Mouse (Mus musculus) lung, adult 2 months (tissue): ENCODE results near the gene Mid1. TPM values are rescaled to one million over a fixed set of nuclear protein-coding genes. Genes with fewer than 3 reads are reported as not detected.

ENCODE experiments used
- DNase-seq: peaks from one replicate; pipeline ENCODE4 v3.0.0; 2022
- H3K4me1 ChIP-seq: fragments of 200-500 bp; 2 replicates; pipeline ENCODE4 v1.6.1; 2011; ENCODE audit warnings: low read length; ENCODE audit not compliant: control insufficient read depth, insufficient read depth
- H3K4me3 ChIP-seq: fragments of 200-500 bp; replicated peaks from 2 replicates; pipeline ENCODE3; 2011; ENCODE audit warnings: low read depth, mild to moderate bottlenecking, control low read depth, low read length; ENCODE audit errors: extremely low read depth
- CTCF ChIP-seq: fragments of 200-500 bp; IDR thresholded peaks from 2 replicates; pipeline ENCODE4 v1.5.1; 2011; ENCODE audit warnings: mild to moderate bottlenecking, low read length, control low read depth; ENCODE audit not compliant: insufficient read depth
- POLR2A ChIP-seq: fragments of 200-500 bp; IDR thresholded peaks from 2 replicates; pipeline ENCODE4 v1.6.1; 2011; ENCODE audit warnings: low read depth, mild to moderate bottlenecking, control low read depth, low read length, borderline replicate concordance; ENCODE audit errors: extremely low read depth
- WGBS: fragments of 180-500 bp; shearing (Covaris S2); methylation state at CpG from one replicate; pipeline ENCODE4 v1.1.7; 2018; 5-methylcytosine and 5-hydroxymethylcytosine counted together
- polyA plus RNA-seq: library from polyadenylated mRNA; depleted of rRNA; stranded (reverse); fragments of >200 nt; gene quantifications from 2 replicates; pipeline ENCODE4 v1.2.3, GENCODE M21; 2012

The Mid1 gene
- polyA plus RNA-seq, 1 experiment: 9.6 TPM

- DNase-seq: no peak
- 74% methylated on average over 3 of the region's 3 CpGs for WGBS
- Histone ChIP-seq H3K4me1 (no peaks in the 10 kb centered on the region), H3K4me3 (no peak overlapping the region)
- no peak for TF ChIP-seq POLR2A
- TF ChIP-seq CTCF: no peak
Observed at GRCm38 (mm10) chrX:169758001-169758400, 73.0 kb downstream of the Mid1 start.

DNA sequence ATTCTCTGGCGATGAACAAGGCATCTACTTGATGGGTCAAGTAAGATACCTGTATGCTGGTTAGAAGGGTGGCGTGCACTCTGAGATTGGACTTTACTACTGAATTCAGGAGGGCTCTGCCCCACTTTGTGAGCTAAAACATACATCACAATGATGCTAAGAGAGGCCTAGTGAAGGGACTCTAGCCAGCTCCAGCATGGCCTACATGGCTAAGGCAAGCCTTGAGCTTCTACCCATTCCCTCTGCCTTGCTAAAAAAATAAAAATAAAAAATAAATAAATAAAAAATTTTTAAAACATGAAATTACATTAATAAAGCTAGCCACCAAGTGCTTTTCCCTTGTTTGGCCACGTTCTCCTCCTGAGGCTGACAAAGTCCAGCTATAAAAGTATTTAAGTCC is 94.5 kb downstream of the Mid1 start, which contains the start of gene 4933400A11Rik:
Gene 4933400A11Rik, minus strand, starts transcription at position 101 of the 400 bp plus-strand sequence.
- no peak for DNase-seq
- Histone ChIP-seq H3K4me1 (no peaks in the 10 kb centered on the region), H3K4me3 (no peak within 1 kb of the TSS)
- no peak for TF ChIP-seq POLR2A
- TF ChIP-seq CTCF: no peak
- WGBS: 81% methylated on average over 3 of the region's 3 CpGs

DNA sequence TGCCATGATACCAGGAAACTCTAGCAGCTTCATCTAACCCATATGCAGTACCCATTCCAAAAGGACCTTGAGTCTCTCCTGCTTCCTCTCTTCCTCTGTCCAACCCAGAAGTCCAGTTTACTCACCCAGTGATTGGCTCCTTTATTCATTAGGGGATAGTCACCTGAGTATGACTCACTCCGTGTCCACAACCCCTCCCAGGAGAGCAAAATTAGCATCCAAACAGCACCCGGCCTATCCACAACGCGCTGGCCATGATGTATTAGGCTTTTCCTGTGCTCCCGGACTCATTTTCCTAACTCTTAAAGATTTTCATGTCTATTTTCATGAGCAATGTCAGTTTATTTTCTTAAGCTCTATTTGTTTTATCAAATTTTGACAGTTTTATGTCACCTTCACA is 104.7 kb downstream of the Mid1 start:
- 79% methylated on average over 5 of the region's 5 CpGs for WGBS

DNA sequence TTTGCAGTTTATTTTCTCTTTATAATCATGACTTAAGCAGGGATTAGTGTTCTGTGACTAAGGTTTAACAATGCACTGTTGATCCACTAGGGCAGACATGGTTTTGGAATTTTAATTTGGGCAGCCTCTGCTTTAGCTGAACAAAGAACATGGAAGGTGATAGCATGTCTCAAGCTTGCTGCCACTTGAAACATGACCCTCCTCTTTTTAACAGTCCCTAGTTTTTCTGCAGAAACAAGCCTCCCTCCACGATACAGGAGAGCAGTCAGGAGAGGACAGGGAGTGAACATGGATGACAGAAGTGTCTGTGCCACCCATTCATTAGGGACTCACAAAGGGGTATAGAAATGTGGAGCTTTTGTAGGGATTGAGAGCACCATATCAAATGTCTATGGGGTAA is 107.9 kb downstream of the Mid1 start:
- Histone ChIP-seq H3K4me3 (no peak overlapping the region), H3K4me1 (no peaks in the 10 kb centered on the region; the same call in 1 of the 2 replicates)
- no peak for TF ChIP-seq POLR2A
- no peak for TF ChIP-seq CTCF
- WGBS: 67% methylated on average over 1 of the region's 1 CpGs
- DNase-seq: no peak

More for the DNA sequence above, 104.7 kb downstream of the Mid1 start:
- H3K4me3 ChIP-seq: no peak overlapping the region
- DNase-seq: no peak
- no peak for TF ChIP-seq CTCF
- TF ChIP-seq POLR2A: no peak
- H3K4me1 ChIP-seq: no peaks in the 10 kb centered on the region

DNA sequence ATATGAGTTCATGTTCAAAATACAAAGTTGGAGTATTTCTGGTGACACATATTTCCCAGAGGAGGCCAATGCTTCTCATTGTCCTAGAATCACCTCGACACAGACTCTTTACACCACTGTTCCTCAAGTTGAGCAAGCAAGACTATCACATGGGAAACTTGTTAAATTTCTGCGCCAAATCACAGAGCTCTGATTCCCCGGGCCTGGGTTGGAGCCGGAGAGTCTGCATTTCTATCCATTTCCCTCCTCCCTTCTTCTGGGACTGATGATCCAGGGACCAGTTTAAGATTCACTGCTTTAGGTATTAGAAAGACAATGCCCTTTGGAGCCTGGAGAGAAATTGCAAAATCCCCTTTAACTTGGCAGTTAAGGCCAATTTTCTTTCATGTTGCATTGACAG is 109.4 kb downstream of the Mid1 start:
- 65% methylated on average over 4 of the region's 4 CpGs for WGBS
- TF ChIP-seq POLR2A: no peak
- no peak for TF ChIP-seq CTCF
- no peak for DNase-seq

GRCm38 (mm10) chrX:169794831-169795311 is 109.9 kb downstream of the Mid1 start:
- TF ChIP-seq POLR2A: no peak
- no peak for TF ChIP-seq CTCF
- peak; percentile 17 for DNase-seq
- H3K4me3 ChIP-seq: no peak overlapping the region
- no peaks in the 10 kb centered on the region; the same call in 1 of the 2 replicates for H3K4me1 ChIP-seq
- WGBS: 50% methylated on average over 7 of the region's 7 CpGs

More for the DNA sequence above, 109.4 kb downstream of the Mid1 start:
- Histone ChIP-seq H3K4me1 (no peaks in the 10 kb centered on the region; the same call in 1 of the 2 replicates), H3K4me3 (no peak overlapping the region)

DNA sequence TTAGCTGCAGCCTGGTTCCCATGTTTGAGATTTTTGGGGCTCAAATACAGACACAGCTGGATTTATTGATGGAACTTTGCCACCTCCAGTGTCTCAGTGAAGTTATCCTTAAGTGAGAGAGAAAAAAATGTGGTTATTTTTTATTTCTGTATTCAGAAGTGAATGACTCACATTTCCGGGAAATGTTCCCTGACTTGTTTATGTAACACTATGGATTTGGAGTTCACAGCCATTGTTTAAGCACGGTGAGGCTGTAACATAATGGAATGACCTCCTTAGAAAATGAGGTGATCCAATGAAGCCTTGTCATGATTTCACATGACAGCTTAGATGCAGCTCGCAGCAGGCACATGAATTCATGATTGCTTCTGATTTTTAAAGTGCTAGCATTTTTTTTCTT is 112.1 kb downstream of the Mid1 start:
- TF ChIP-seq CTCF (no peak), POLR2A (no peak)
- DNase-seq: no peak
- no peak overlapping the region for H3K4me3 ChIP-seq
- WGBS: 40% methylated on average over 3 of the region's 3 CpGs
- H3K4me1 ChIP-seq: no peaks in the 10 kb centered on the region; the same call in 1 of the 2 replicates

DNA sequence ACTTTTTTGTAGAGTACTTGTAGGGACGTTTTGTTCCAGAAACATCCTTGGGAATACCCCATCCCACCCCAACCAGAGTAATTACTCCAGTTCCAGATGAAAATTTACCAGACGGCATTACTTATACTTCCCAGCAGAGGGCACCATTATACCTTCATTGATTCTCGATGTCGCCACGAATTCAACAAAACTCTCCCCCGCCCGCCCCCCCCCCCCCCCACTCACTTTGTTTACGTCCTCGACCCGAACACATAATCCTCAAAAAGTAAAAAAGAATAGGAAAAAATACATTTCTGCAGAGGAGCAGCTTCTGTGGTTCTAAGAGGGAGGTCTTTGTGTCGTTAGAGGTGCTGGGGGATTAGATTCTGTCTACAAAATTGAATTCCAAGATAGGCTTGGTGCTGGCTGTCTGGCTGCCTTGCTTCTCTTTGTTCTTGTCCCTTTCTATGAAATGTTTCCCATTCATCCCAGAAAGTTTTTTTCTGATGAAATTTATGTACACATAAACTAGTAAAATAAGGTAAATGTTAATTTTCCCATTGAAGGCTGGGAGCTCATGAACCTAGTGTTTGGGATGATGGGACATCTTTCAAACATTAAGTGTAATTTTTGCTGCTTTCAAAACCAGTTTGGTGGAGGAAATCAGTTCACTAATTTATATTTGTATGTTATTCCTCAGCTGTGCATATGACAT is 114.1 kb downstream of the Mid1 start:
- peak; percentile 7 for DNase-seq
- Histone ChIP-seq H3K4me3 (peak overlapping the region; percentile 10), H3K4me1 (no peaks in the 10 kb centered on the region; the same call in 1 of the 2 replicates)
- 11% methylated on average over 11 of the region's 11 CpGs for WGBS
- TF ChIP-seq CTCF: no peak
- TF ChIP-seq POLR2A: no peak

- Histone ChIP-seq H3K4me3 (no peak overlapping the region), H3K4me1 (no peaks in the 10 kb centered on the region)
- TF ChIP-seq POLR2A: no peak
- no peak for TF ChIP-seq CTCF
- no peak for DNase-seq
- 71% methylated on average over 4 of the region's 4 CpGs for WGBS
Observed at GRCm38 (mm10) chrX:169800238-169800637, 115.2 kb downstream of the Mid1 start.

- TF ChIP-seq CTCF (no peak), POLR2A (no peak)
- Histone ChIP-seq H3K4me1 (no peaks in the 10 kb centered on the region), H3K4me3 (no peak overlapping the region)
- 42% methylated on average over 5 of the region's 5 CpGs for WGBS
- no peak for DNase-seq
Observed at GRCm38 (mm10) chrX:169805791-169806190, 120.8 kb downstream of the Mid1 start.
